Comparison of ENCODE assay signal across 8 mouse cellular contexts in genomic region chr1:91209785-91210184, GRCm38 (mm10). TPM values are rescaled to one million over a fixed set of nuclear protein-coding genes. Genes with fewer than 3 reads are reported as not detected.
DNase-seq lines count a peak whose midpoint lies in the region.

No protein-coding gene starts in this region.

- intact Hi-C loops in gastrocnemius, postnatal 36 days (cut with DNase I): no loop called here

- peak; percentile 91 for DNase-seq in layer of hippocampus, adult 11-12 months (ENCODE audit: low spot score)
- no peak for DNase-seq in layer of hippocampus, adult 9-10 months (ENCODE audit: low spot score)
- DNase-seq in cerebellum, adult 8-10 months: peak; percentile 43
- DNase-seq in gastrocnemius, postnatal 36 days: peak; percentile 65 to 73
- DNase-seq in layer of hippocampus, adult 9-11 months: peak; percentile 91
- peak; percentile 30 for DNase-seq in ovary, adult 18-20 months (ENCODE audit: low spot score)
- DNase-seq in spleen, postnatal 10 days (ENCODE audit: low spot score in 2 of 2): no peak
- DNase-seq in natural killer cell, adult 2 months (ENCODE audit: low spot score in 2 of 2): no peak

RNA-seq across cellular contexts. Expression of gene Ramp1, which starts 30.2 kb away (rescaled TPM):
- total RNA-seq in gastrocnemius, postnatal 36 days (2021): 10 to 100 TPM; 21.1 to 23.7 TPM

RNA-seq across cellular contexts. Expression of gene Ube2f, which starts 40.3 kb away (rescaled TPM):
- total RNA-seq in gastrocnemius, postnatal 36 days (2021): 10 to 100 TPM; 56.1 to 58.7 TPM

Comparison
In these comparisons a context has a peak if more than half of its experiments do, and no peak if none do; other contexts are left out.
1. DNase-seq: peak in layer of hippocampus, adult 11-12 months (single experiment), cerebellum, adult 8-10 months (single experiment), gastrocnemius, postnatal 36 days (2 of 2), layer of hippocampus, adult 9-11 months (single experiment) and ovary, adult 18-20 months (single experiment); none in layer of hippocampus, adult 9-10 months (single experiment), spleen, postnatal 10 days (0 of 2) and natural killer cell, adult 2 months (0 of 2).